Mouse (Mus musculus): ENCODE data around the gene Dennd4a. TPM values are rescaled to one million over a fixed set of nuclear protein-coding genes. Genes with fewer than 3 reads are reported as not detected.
"Not testable (repeated sequence)": the region's sequence is repeated elsewhere in the genome, so short reads cannot be mapped to it uniquely, and the experiment has no call there.

The Dennd4a gene
- polyA plus RNA-seq, 1 experiment from 2014 or later, result 10.1 TPM

DNA sequence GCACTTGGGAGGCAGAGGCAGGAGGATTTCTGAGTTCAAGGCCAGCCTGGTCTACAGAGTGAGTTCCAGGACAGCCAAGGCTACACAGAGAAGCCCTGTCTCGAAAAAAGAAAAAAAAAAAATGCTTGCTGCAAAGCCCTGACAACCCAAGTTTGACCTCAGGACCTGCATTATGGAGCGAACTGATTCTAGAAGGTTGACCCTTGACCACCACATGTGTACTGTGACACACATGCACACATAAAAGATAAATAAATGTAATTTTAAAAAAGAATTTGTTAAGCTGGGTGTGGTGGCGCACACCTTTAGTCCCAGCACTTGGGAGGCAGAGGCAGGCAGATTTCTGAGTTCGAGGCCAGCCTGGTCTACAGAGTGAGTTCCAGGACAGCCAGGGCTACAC lies 8.5 kb downstream of the Dennd4a start:
- H3K4me2 ChIP-seq (replicated peaks; ENCODE audit: low read depth, low read length); H3K9me3 ChIP-seq (ENCODE audit: control insufficient read depth, low read length); DNase-seq (ENCODE audit: low spot score); ATAC-seq (ENCODE audit: low FRiP score); H3K4me1 ChIP-seq (replicated peaks; ENCODE audit: control insufficient read depth, insufficient read depth, low read length); H3K4me3 ChIP-seq (ENCODE audit: low read depth, low read length); H3K36me3 ChIP-seq (ENCODE audit: control insufficient read depth, insufficient read depth, low read length); H3K9ac ChIP-seq (ENCODE audit: low read depth, low read length); H3K27ac ChIP-seq (ENCODE audit: low read depth, low read length); H3K27me3 ChIP-seq (ENCODE audit: control insufficient read depth, insufficient read depth, low read length): not testable (repeated sequence)
- 94% methylated on average over 4 of the region's 4 CpGs for WGBS

- Histone ChIP-seq H3K9ac (ENCODE audit: low read depth, low read length) (no peak overlapping the region), H3K27me3 (ENCODE audit: control insufficient read depth, insufficient read depth, low read length) (no peaks in the 10 kb centered on the region), H3K4me1 (replicated peaks; ENCODE audit: control insufficient read depth, insufficient read depth, low read length) (no peaks in the 10 kb centered on the region), H3K9me3 (ENCODE audit: control insufficient read depth, low read length) (no peaks in the 10 kb centered on the region), H3K36me3 (ENCODE audit: control insufficient read depth, insufficient read depth, low read length) (no peaks in the 10 kb centered on the region), H3K4me3 (ENCODE audit: low read depth, low read length) (no peak overlapping the region), H3K27ac (ENCODE audit: low read depth, low read length) (no peak overlapping the region), H3K4me2 (replicated peaks; ENCODE audit: low read depth, low read length) (no peak overlapping the region)
- ATAC-seq (ENCODE audit: low FRiP score) (no peak), DNase-seq (ENCODE audit: low spot score) (no peak)
- 86% methylated on average over 3 of the region's 3 CpGs for WGBS
These were observed 9.1 kb downstream of the Dennd4a start for GRCm38 (mm10) chr9:64820086-64820795.

DNA sequence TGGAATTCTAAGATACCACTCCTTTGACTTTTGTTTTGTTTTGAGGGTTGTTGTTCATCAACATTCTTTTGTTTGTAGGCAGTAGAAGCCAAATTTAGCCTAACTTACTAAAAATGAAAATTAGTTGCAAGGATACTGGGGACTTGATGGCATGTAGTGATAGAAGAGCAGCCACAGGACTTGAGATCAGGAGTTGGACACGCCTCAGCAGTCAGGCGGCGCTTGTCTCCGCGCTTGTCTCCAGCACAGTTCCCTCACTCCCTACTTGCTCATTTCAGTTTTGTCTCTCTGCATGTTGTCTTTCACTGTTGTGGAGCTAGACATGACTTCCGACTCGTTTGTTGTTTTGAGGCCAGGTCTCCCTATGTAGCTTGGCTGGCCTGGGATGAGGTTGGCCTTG lies 11.1 kb downstream of the Dennd4a start:
- Histone ChIP-seq H3K9ac (ENCODE audit: low read depth, low read length) (no peak overlapping the region), H3K27me3 (ENCODE audit: control insufficient read depth, insufficient read depth, low read length) (no peaks in the 10 kb centered on the region), H3K4me3 (ENCODE audit: low read depth, low read length) (no peak overlapping the region), H3K9me3 (ENCODE audit: control insufficient read depth, low read length) (no peaks in the 10 kb centered on the region), H3K4me2 (replicated peaks; ENCODE audit: low read depth, low read length) (no peak overlapping the region), H3K36me3 (ENCODE audit: control insufficient read depth, insufficient read depth, low read length) (no peaks in the 10 kb centered on the region), H3K27ac (ENCODE audit: low read depth, low read length) (no peak overlapping the region), H3K4me1 (replicated peaks; ENCODE audit: control insufficient read depth, insufficient read depth, low read length) (no peaks in the 10 kb centered on the region)
- 83% methylated on average over 7 of the region's 7 CpGs for WGBS
- DNase-seq (ENCODE audit: low spot score) (no peak), ATAC-seq (ENCODE audit: low FRiP score) (no peak)

DNA sequence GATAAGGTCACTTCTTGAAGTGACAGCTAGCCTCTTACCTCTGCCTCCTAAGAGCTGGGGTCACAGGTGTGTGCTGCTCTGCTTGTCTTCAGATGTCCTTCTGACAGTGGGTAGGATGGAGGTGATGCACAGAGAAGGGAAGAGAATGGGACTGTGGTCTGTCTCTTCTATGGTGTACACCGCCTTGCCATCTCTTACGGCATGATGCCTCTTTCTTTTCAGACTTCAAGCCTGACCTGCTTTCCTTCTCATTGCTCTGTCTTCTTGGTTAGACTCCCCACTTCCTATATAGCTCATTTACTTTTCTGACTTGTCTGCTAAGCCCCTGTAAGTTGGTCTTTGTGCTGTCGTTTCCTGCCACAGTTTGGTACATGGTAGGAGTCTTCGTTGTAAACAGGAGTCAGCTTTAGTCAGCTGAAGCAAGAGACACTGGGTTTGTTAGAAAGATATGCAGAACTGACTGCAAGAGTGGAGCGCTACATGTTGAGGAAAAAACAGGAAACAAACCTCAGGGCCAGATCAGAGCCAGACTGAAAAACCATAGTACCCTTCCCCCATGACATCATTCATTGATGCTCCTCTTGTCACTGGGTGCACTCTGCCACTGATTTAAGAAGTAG lies 13.4 kb downstream of the Dennd4a start:
- no peaks in the 10 kb centered on the region for H3K27me3 ChIP-seq (ENCODE audit: control insufficient read depth, insufficient read depth, low read length)
- H3K9me3 ChIP-seq (ENCODE audit: control insufficient read depth, low read length), result no peaks in the 10 kb centered on the region
- ATAC-seq (ENCODE audit: low FRiP score), result no peak
- H3K4me2 ChIP-seq (replicated peaks; ENCODE audit: low read depth, low read length), result no peak overlapping the region
- no peak for DNase-seq (ENCODE audit: low spot score)
- WGBS, result 91% methylated on average over 5 of the region's 5 CpGs
- no peak overlapping the region for H3K4me3 ChIP-seq (ENCODE audit: low read depth, low read length)
- H3K36me3 ChIP-seq (ENCODE audit: control insufficient read depth, insufficient read depth, low read length), result no peaks in the 10 kb centered on the region
- no peaks in the 10 kb centered on the region for H3K4me1 ChIP-seq (replicated peaks; ENCODE audit: control insufficient read depth, insufficient read depth, low read length)
- H3K9ac ChIP-seq (ENCODE audit: low read depth, low read length), result no peak overlapping the region
- no peak overlapping the region for H3K27ac ChIP-seq (ENCODE audit: low read depth, low read length)

DNA sequence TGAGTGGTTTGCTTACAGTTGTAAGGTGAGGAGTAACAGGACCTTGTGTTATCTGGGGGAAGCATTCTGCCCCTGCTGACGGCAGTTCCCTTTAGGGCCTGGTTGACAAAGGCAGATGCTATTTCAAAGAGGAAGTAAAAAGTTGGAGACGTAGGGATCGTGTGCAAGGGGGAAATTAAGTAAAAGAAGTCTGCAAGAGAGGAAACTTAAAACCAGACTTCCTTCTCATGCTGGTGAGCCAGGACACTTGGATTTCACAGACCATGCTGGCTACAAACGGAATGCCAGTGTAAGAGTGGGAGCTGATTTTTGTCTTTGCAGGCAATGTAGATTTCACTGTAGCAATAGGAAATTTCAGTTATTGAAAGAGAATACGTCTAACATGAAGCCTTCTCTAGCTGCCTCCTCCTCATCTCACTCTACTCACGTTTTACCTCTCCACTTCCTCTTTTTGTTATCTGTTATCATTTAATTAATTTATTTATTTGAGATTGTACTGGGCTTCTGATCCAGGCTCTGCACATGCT lies 19.0 kb downstream of the Dennd4a start:
- no peak overlapping the region for H3K9ac ChIP-seq (ENCODE audit: low read depth, low read length)
- no peak overlapping the region for H3K4me3 ChIP-seq (ENCODE audit: low read depth, low read length)
- ATAC-seq (ENCODE audit: low FRiP score), result no peak
- 73% methylated on average over 6 of the region's 6 CpGs for WGBS
- no peaks in the 10 kb centered on the region for H3K4me1 ChIP-seq (replicated peaks; ENCODE audit: control insufficient read depth, insufficient read depth, low read length)
- DNase-seq (ENCODE audit: low spot score), result no peak
- H3K27ac ChIP-seq (ENCODE audit: low read depth, low read length), result no peak overlapping the region
- H3K36me3 ChIP-seq (ENCODE audit: control insufficient read depth, insufficient read depth, low read length), result no peaks in the 10 kb centered on the region
- H3K9me3 ChIP-seq (ENCODE audit: control insufficient read depth, low read length), result no peaks in the 10 kb centered on the region
- H3K27me3 ChIP-seq (ENCODE audit: control insufficient read depth, insufficient read depth, low read length), result no peaks in the 10 kb centered on the region
- no peak overlapping the region for H3K4me2 ChIP-seq (replicated peaks; ENCODE audit: low read depth, low read length)

DNA sequence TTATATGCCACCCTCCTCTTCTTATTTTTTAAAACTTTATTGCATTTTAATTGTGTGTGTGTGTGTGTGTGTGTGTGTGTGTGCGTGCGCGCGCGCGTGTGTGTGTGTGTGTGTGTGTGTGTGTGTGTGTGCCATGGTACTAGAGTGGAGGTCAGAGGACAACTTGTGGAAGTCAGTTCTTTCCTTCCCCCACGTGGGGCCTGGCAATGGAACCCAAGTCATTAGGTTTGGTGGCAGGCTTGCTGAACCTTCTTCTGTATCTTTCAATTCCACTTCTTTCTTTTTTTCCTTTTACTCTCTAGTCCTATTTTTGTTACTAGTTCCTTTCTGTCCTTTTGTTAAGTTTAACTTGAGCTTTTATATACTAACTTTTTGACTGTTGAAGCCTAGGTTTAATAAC lies 19.5 kb downstream of the Dennd4a start:
- 100% methylated on average over 7 of the region's 7 CpGs for WGBS
- no peak for ATAC-seq (ENCODE audit: low FRiP score)
- Histone ChIP-seq H3K9me3 (ENCODE audit: control insufficient read depth, low read length) (no peaks in the 10 kb centered on the region), H3K4me2 (replicated peaks; ENCODE audit: low read depth, low read length) (no peak overlapping the region), H3K9ac (ENCODE audit: low read depth, low read length) (no peak overlapping the region), H3K27ac (ENCODE audit: low read depth, low read length) (no peak overlapping the region), H3K4me1 (replicated peaks; ENCODE audit: control insufficient read depth, insufficient read depth, low read length) (no peaks in the 10 kb centered on the region), H3K27me3 (ENCODE audit: control insufficient read depth, insufficient read depth, low read length) (no peaks in the 10 kb centered on the region), H3K36me3 (ENCODE audit: control insufficient read depth, insufficient read depth, low read length) (no peaks in the 10 kb centered on the region), H3K4me3 (ENCODE audit: low read depth, low read length) (no peak overlapping the region)
- no peak for DNase-seq (ENCODE audit: low spot score)

DNA sequence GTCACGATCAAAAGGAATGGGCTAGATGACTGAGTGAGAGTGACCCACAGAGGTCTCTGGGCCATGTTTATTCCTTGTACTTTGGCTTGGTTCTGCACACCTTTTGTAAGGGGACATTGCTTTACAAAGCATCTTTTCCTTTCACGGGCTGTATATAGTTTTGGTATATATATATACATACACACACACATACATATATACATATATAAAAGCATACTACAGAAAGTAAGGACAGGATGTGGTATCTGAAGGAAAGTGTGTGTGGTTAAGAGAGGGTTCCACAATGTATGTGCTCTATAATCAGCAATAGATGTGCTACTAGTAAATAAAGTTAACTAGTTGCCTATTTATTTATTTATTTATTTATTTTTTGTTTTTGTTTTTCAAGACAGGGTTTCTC lies 20.6 kb downstream of the Dennd4a start:
- 92% methylated on average over 2 of the region's 2 CpGs for WGBS
- Histone ChIP-seq H3K4me2 (replicated peaks; ENCODE audit: low read depth, low read length) (no peak overlapping the region), H3K4me3 (ENCODE audit: low read depth, low read length) (no peak overlapping the region), H3K27me3 (ENCODE audit: control insufficient read depth, insufficient read depth, low read length) (no peaks in the 10 kb centered on the region), H3K27ac (ENCODE audit: low read depth, low read length) (no peak overlapping the region), H3K36me3 (ENCODE audit: control insufficient read depth, insufficient read depth, low read length) (no peaks in the 10 kb centered on the region), H3K9ac (ENCODE audit: low read depth, low read length) (no peak overlapping the region), H3K4me1 (replicated peaks; ENCODE audit: control insufficient read depth, insufficient read depth, low read length) (no peaks in the 10 kb centered on the region), H3K9me3 (ENCODE audit: control insufficient read depth, low read length) (no peaks in the 10 kb centered on the region)
- ATAC-seq (ENCODE audit: low FRiP score) (no peak), DNase-seq (ENCODE audit: low spot score) (no peak)

GRCm38 (mm10) chr9:64834418-64834817 lies 23.3 kb downstream of the Dennd4a start:
- H3K27ac ChIP-seq (ENCODE audit: low read depth, low read length), result no peak overlapping the region
- H3K27me3 ChIP-seq (ENCODE audit: control insufficient read depth, insufficient read depth, low read length), result no peaks in the 10 kb centered on the region
- DNase-seq (ENCODE audit: low spot score) (no peak), ATAC-seq (ENCODE audit: low FRiP score) (no peak)
- 92% methylated on average over 3 of the region's 3 CpGs for WGBS
- no peak overlapping the region for H3K9ac ChIP-seq (ENCODE audit: low read depth, low read length)
- no peak overlapping the region for H3K4me2 ChIP-seq (replicated peaks; ENCODE audit: low read depth, low read length)
- no peaks in the 10 kb centered on the region for H3K4me1 ChIP-seq (replicated peaks; ENCODE audit: control insufficient read depth, insufficient read depth, low read length)
- H3K9me3 ChIP-seq (ENCODE audit: control insufficient read depth, low read length), result no peaks in the 10 kb centered on the region
- H3K36me3 ChIP-seq (ENCODE audit: control insufficient read depth, insufficient read depth, low read length), result no peaks in the 10 kb centered on the region
- no peak overlapping the region for H3K4me3 ChIP-seq (ENCODE audit: low read depth, low read length)

- Histone ChIP-seq H3K27me3 (ENCODE audit: control insufficient read depth, insufficient read depth, low read length) (no peaks in the 10 kb centered on the region), H3K4me2 (replicated peaks; ENCODE audit: low read depth, low read length) (no peak overlapping the region), H3K9me3 (ENCODE audit: control insufficient read depth, low read length) (no peaks in the 10 kb centered on the region), H3K27ac (ENCODE audit: low read depth, low read length) (no peak overlapping the region), H3K4me3 (ENCODE audit: low read depth, low read length) (no peak overlapping the region), H3K36me3 (ENCODE audit: control insufficient read depth, insufficient read depth, low read length) (no peaks in the 10 kb centered on the region), H3K4me1 (replicated peaks; ENCODE audit: control insufficient read depth, insufficient read depth, low read length) (no peaks in the 10 kb centered on the region), H3K9ac (ENCODE audit: low read depth, low read length) (no peak overlapping the region)
- DNase-seq (ENCODE audit: low spot score), result no peak
- WGBS, result 92% methylated on average over 4 of the region's 4 CpGs
- no peak for ATAC-seq (ENCODE audit: low FRiP score)
These were observed 34.2 kb downstream of the Dennd4a start for GRCm38 (mm10) chr9:64845355-64845754.
